Mouse (Mus musculus) kidney, embryonic 15.5 days (tissue): Measurements from ENCODE around the gene Zbtb17. TPM values are rescaled to one million over a fixed set of nuclear protein-coding genes. Genes with fewer than 3 reads are reported as not detected.

Source experiments
- ATAC-seq: fragments of 200-750 bp; cut with Nextera tagmentation; replicated peaks from 2 replicates; pipeline ENCODE4 v1.8.0; 2017; ENCODE audit warnings: moderate TSS enrichment; ENCODE audit not compliant: low FRiP score
- H3K27ac ChIP-seq: fragments of 300-500 bp; sonication (generic); 2 replicates; pipeline ENCODE4 v1.5.1; 2015; ENCODE audit warnings: mild to moderate bottlenecking, inconsistent platforms
- H3K27me3 ChIP-seq: fragments of 300-500 bp; sonication (generic); 2 replicates; pipeline ENCODE4 v1.6.1; 2015; ENCODE audit warnings: inconsistent platforms
- H3K36me3 ChIP-seq: fragments of 300-500 bp; sonication (generic); 2 replicates; pipeline ENCODE4 v1.6.1; 2015; ENCODE audit warnings: inconsistent platforms
- H3K4me1 ChIP-seq: fragments of 300-500 bp; sonication (generic); 2 replicates; pipeline ENCODE4 v1.6.1; 2015; ENCODE audit warnings: inconsistent platforms
- H3K4me2 ChIP-seq: fragments of 300-500 bp; sonication (generic); 2 replicates; pipeline ENCODE4 v1.6.1; 2015; ENCODE audit warnings: moderate library complexity, mild to moderate bottlenecking, inconsistent platforms
- H3K4me3 ChIP-seq: fragments of 300-500 bp; sonication (generic); replicated peaks from 2 replicates; pipeline ENCODE4 v1.5.1; 2015; ENCODE audit warnings: mild to moderate bottlenecking, inconsistent platforms
- H3K9ac ChIP-seq: fragments of 300-500 bp; sonication (generic); 2 replicates; pipeline ENCODE4 v1.6.1; 2015; ENCODE audit warnings: mild to moderate bottlenecking, inconsistent platforms
- H3K9me3 ChIP-seq: fragments of 300-500 bp; sonication (generic); replicated peaks from 2 replicates; pipeline ENCODE4 v1.6.1; 2016; ENCODE audit warnings: inconsistent platforms
- WGBS: fragments of 180-500 bp; shearing (Covaris S2); methylation state at CpG from one replicate; pipeline ENCODE4 v1.1.7; 2015; ENCODE audit warnings: mixed read lengths; 5-methylcytosine and 5-hydroxymethylcytosine counted together
- polyA plus RNA-seq: library from polyadenylated mRNA; unstranded; fragments of >200 nt; fragmentation: Nextera tagmentation; extraction: Ambion mirVana; gene quantifications from 2 replicates; pipeline ENCODE4 v1.2.1, GENCODE M21; 2015

Gene Zbtb17
- polyA plus RNA-seq, 1 experiment from 2014 or later: 39.8 TPM

DNA sequence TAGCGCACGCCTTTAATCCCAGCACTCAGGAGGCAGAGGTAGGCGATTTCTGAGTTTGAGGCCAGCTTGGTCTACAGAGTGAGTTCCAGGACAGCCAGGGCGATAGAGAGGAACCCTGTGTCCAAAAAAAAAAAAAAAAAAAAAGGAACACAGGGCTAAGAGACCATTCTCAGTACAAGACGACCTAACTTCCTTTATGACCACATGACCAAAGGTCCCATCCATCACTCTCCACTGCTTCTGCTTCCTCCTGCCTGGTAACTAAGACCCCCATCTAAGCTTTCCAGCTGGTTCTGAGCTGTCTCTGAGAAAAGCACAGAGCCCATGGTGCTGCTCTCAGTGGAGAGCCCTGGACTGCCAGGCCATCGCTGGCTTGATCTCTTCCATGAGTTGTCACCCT is 67.7 kb downstream of the Zbtb17 start:
- Histone ChIP-seq H3K9me3 (no peaks in the 10 kb centered on the region), H3K4me1 (peaks cover 18% of the 10 kb centered on the region), H3K27me3 (no peaks in the 10 kb centered on the region), H3K4me3 (no peak overlapping the region), H3K9ac (no peak overlapping the region), H3K27ac (no peak overlapping the region), H3K36me3 (peaks cover 20% of the 10 kb centered on the region), H3K4me2 (no peak overlapping the region)
- no peak; the same call in 1 of the 2 replicates for ATAC-seq
- 66% methylated on average over 6 of the region's 6 CpGs for WGBS

DNA sequence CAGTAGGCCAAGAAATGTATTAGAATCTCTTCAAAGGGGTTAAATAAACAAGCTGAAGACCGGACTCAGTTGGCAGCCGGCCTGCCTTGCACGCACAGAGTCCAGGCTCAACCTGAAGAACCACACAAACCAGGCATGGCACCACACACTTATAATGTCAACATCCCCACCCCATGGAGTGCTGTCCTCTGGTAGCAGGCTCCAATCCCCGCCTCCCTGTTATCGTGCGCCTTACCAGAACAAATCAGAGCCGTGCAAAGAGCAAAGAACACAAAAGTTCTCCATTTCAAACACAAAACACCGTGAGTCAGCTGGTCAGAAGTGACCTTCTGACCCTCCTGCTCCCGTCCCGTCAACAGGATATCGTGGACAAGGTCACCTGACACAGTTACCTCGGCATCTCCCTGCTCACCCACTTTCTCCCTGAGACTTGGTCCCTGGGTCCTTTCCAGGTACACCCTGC is 69.8 kb downstream of the Zbtb17 start:
- H3K4me3 ChIP-seq: no peak overlapping the region
- no peak overlapping the region for H3K27ac ChIP-seq
- H3K4me1 ChIP-seq: peaks cover 15% of the 10 kb centered on the region
- WGBS: 47% methylated on average over 12 of the region's 12 CpGs
- no peak for ATAC-seq
- no peak overlapping the region for H3K4me2 ChIP-seq
- H3K9me3 ChIP-seq: no peaks in the 10 kb centered on the region
- peaks cover 39% of the 10 kb centered on the region for H3K36me3 ChIP-seq
- H3K9ac ChIP-seq: no peak overlapping the region
- no peaks in the 10 kb centered on the region for H3K27me3 ChIP-seq

Other genes with a start within 250 kb of the Zbtb17 start
- gene Rsg1, start 230.7 kb upstream of the Zbtb17 start, polyA plus RNA-seq: 5.9 and 6.8 TPM in 2 replicates
- gene Arhgef19, start 205.2 kb upstream of the Zbtb17 start, polyA plus RNA-seq: 7.4 and 9.6 TPM in 2 replicates
- gene Epha2, start 143.4 kb upstream of the Zbtb17 start, polyA plus RNA-seq: 6.8 and 7.1 TPM in 2 replicates
- 2.0 and 2.4 TPM in 2 replicates for gene Fam131c, start 76.4 kb upstream of the Zbtb17 start, polyA plus RNA-seq
- 7.6 and 8.5 TPM in 2 replicates for gene Clcnka, start 45.9 kb upstream of the Zbtb17 start, polyA plus RNA-seq
- 19.5 and 19.8 TPM in 2 replicates for gene Clcnkb, start 28.6 kb upstream of the Zbtb17 start, polyA plus RNA-seq
- 1.0 and 1.1 TPM in 2 replicates for gene Hspb7, start 23.9 kb upstream of the Zbtb17 start, polyA plus RNA-seq
- gene Srarp, start 8.5 kb upstream of the Zbtb17 start, polyA plus RNA-seq: not detected in 2 replicates
- 10.3 and 11.1 TPM in 2 replicates for gene Spen, start 93.9 kb downstream of the Zbtb17 start, polyA plus RNA-seq
- gene Fblim1, start 161.4 kb downstream of the Zbtb17 start, polyA plus RNA-seq: 71.4 and 81.3 TPM in 2 replicates
- 2.7 and 3.1 TPM in 2 replicates for gene Tmem82, start 174.0 kb downstream of the Zbtb17 start, polyA plus RNA-seq
- gene Slc25a34, start 179.2 kb downstream of the Zbtb17 start, polyA plus RNA-seq: 0.27 and 0.49 TPM in 2 replicates
- gene Plekhm2, start 220.2 kb downstream of the Zbtb17 start, polyA plus RNA-seq: 4.7 and 6.8 TPM in 2 replicates
- not detected in 2 replicates for gene Rsc1a1, start 240.9 kb downstream of the Zbtb17 start, polyA plus RNA-seq